Mouse (Mus musculus) limb, embryonic 14.5 days (tissue): ENCODE data around the gene Atpif1. TPM values are rescaled to one million over a fixed set of nuclear protein-coding genes. Genes with fewer than 3 reads are reported as not detected.

Source experiments
- ATAC-seq: fragments of 200-750 bp; cut with Nextera tagmentation; 2 replicates; pipeline ENCODE4 v1.8.0; 2017; ENCODE audit warnings: low read depth, moderate number of reproducible peaks, moderate TSS enrichment; ENCODE audit not compliant: low FRiP score
- DNase-seq: peaks from one replicate; pipeline ENCODE4 v3.0.0-alpha.2; 2015; ENCODE audit warnings: low spot score
- H3K27ac ChIP-seq: fragments of 300-500 bp; sonication (generic); replicated peaks from 2 replicates; pipeline ENCODE4 v1.5.1; 2014; ENCODE audit warnings: low read depth, mild to moderate bottlenecking, low read length, moderate library complexity, mixed read lengths
- H3K27me3 ChIP-seq: fragments of 300-500 bp; sonication (generic); 2 replicates; pipeline ENCODE4 v1.6.1; 2014; ENCODE audit warnings: low read length, mixed read lengths; ENCODE audit not compliant: control insufficient read depth, insufficient read depth
- H3K36me3 ChIP-seq: fragments of 300-500 bp; sonication (generic); 2 replicates; pipeline ENCODE4 v1.6.1; 2014; ENCODE audit warnings: mild to moderate bottlenecking, low read length, moderate library complexity, mixed read lengths; ENCODE audit not compliant: control insufficient read depth, insufficient read depth
- H3K4me1 ChIP-seq: fragments of 300-500 bp; sonication (generic); 2 replicates; pipeline ENCODE4 v1.6.1; 2014; ENCODE audit warnings: antibody characterized with exemption, low read length, mixed read lengths; ENCODE audit not compliant: control insufficient read depth, insufficient read depth
- H3K4me2 ChIP-seq: fragments of 300-500 bp; sonication (generic); replicated peaks from 2 replicates; pipeline ENCODE4 v1.6.1; 2014; ENCODE audit warnings: low read depth, mild to moderate bottlenecking, low read length, moderate library complexity; ENCODE audit not compliant: severe bottlenecking
- H3K4me3 ChIP-seq: fragments of 300-500 bp; sonication (generic); replicated peaks from 2 replicates; pipeline ENCODE4 v1.5.1; 2014; ENCODE audit warnings: low read length
- H3K9ac ChIP-seq: fragments of 300-500 bp; sonication (generic); 2 replicates; pipeline ENCODE4 v1.6.1; 2014; ENCODE audit warnings: mild to moderate bottlenecking, low read depth, low read length, moderate library complexity; ENCODE audit not compliant: severe bottlenecking
- H3K9me3 ChIP-seq: fragments of 300-500 bp; sonication (generic); 2 replicates; pipeline ENCODE4 v1.6.1; 2016; ENCODE audit warnings: low read length; ENCODE audit not compliant: control insufficient read depth
- POLR2A ChIP-seq: fragments of 200-500 bp; IDR thresholded peaks from 2 replicates; pipeline ENCODE4 v1.8.0; 2012; ENCODE audit warnings: inconsistent platforms, mild to moderate bottlenecking, moderate library complexity, borderline replicate concordance; ENCODE audit not compliant: insufficient read depth, insufficient read length; ENCODE audit errors: extremely low read depth
- WGBS: fragments of 180-500 bp; shearing (Covaris S2); extraction: QIAGEN DNeasy Blood & Tissue Kit; methylation state at CpG from one replicate; pipeline ENCODE4 v1.1.7; 2014; 5-methylcytosine and 5-hydroxymethylcytosine counted together
- polyA plus RNA-seq, 2 experiments: library from polyadenylated mRNA; depleted of rRNA in 1 of 2; stranded (reverse) in 1 of 2; unstranded in 1 of 2; fragments of >200 nt; fragmentation: Nextera tagmentation in 1 of 2; extraction: Ambion mirVana in 1 of 2; gene quantifications; 2 replicates each; pipeline versions ENCODE4 v1.2.1 to v1.2.3; 2012 to 2014

The Atpif1 gene
- polyA plus RNA-seq, 2 experiments: 583 to 986 TPM

GRCm38 (mm10) chr4:132509621-132510296 is 23.7 kb downstream of the Atpif1 start:
- ATAC-seq: peak; percentile 73
- Histone ChIP-seq H3K4me2 (peak overlapping the region; percentile 89), H3K27ac (peak overlapping the region; percentile 44), H3K36me3 (no peaks in the 10 kb centered on the region), H3K4me3 (peak overlapping the region; percentile 87), H3K4me1 (no peaks in the 10 kb centered on the region; the same call in 1 of the 2 replicates), H3K9me3 (no peaks in the 10 kb centered on the region), H3K27me3 (no peaks in the 10 kb centered on the region), H3K9ac (peak overlapping the region; percentile 62)
- peak; percentile 86 for DNase-seq
- WGBS: under 1% methylated on average over 52 of the region's 52 CpGs
- TF ChIP-seq POLR2A: no peak

- no peak for ATAC-seq
- no peak for TF ChIP-seq POLR2A
Measured at GRCm38 (mm10) chr4:132507210-132507609, 26.2 kb downstream of the Atpif1 start.

GRCm38 (mm10) chr4:132506250-132506649 is 27.2 kb downstream of the Atpif1 start:
- no peak for TF ChIP-seq POLR2A
- Histone ChIP-seq H3K4me1 (no peaks in the 10 kb centered on the region; the same call in 1 of the 2 replicates), H3K4me3 (no peak overlapping the region), H3K9me3 (no peaks in the 10 kb centered on the region), H3K36me3 (no peaks in the 10 kb centered on the region), H3K27me3 (no peaks in the 10 kb centered on the region), H3K9ac (no peak overlapping the region), H3K4me2 (no peak overlapping the region), H3K27ac (no peak overlapping the region)
- DNase-seq (no peak), ATAC-seq (no peak)
- WGBS: 75% methylated on average over 6 of the region's 6 CpGs

More at GRCm38 (mm10) chr4:132507210-132507609, 26.2 kb downstream of the Atpif1 start:
- H3K27ac ChIP-seq: no peak overlapping the region
- no peaks in the 10 kb centered on the region for H3K27me3 ChIP-seq
- no peak overlapping the region; the same call in 1 of the 2 replicates for H3K9ac ChIP-seq
- H3K4me1 ChIP-seq: no peaks in the 10 kb centered on the region; the same call in 1 of the 2 replicates
- 40% methylated on average over 2 of the region's 2 CpGs for WGBS
- no peak for DNase-seq
- H3K9me3 ChIP-seq: no peaks in the 10 kb centered on the region
- H3K4me3 ChIP-seq: no peak overlapping the region
- H3K36me3 ChIP-seq: no peaks in the 10 kb centered on the region
- no peak overlapping the region for H3K4me2 ChIP-seq

- H3K4me3 ChIP-seq: no peak overlapping the region
- H3K27me3 ChIP-seq: no peaks in the 10 kb centered on the region
- 44% methylated on average over 10 of the region's 10 CpGs for WGBS
- TF ChIP-seq POLR2A: no peak
- ATAC-seq (no peak), DNase-seq (no peak)
- no peak overlapping the region for H3K9ac ChIP-seq
- H3K4me1 ChIP-seq: no peaks in the 10 kb centered on the region; the same call in 1 of the 2 replicates
- H3K36me3 ChIP-seq: peaks cover 4% of the 10 kb centered on the region; the same call in 1 of the 2 replicates
- H3K27ac ChIP-seq: no peak overlapping the region
- H3K4me2 ChIP-seq: no peak overlapping the region
- no peaks in the 10 kb centered on the region for H3K9me3 ChIP-seq
Measured at GRCm38 (mm10) chr4:132505800-132506199, 27.7 kb downstream of the Atpif1 start.

GRCm38 (mm10) chr4:132505034-132505738 is 28.3 kb downstream of the Atpif1 start:
- Histone ChIP-seq H3K27me3 (no peaks in the 10 kb centered on the region), H3K9me3 (no peaks in the 10 kb centered on the region), H3K4me2 (no peak overlapping the region), H3K4me3 (no peak overlapping the region), H3K9ac (no peak overlapping the region), H3K27ac (no peak overlapping the region), H3K36me3 (peaks cover 8% of the 10 kb centered on the region; the same call in 1 of the 2 replicates), H3K4me1 (no peaks in the 10 kb centered on the region)
- ATAC-seq (no peak), DNase-seq (no peak)
- TF ChIP-seq POLR2A: no peak
- 69% methylated on average over 6 of the region's 6 CpGs for WGBS
